Mouse (Mus musculus) heart, adult 2 months (tissue): ENCODE measurements around the gene Cuedc2. TPM values are rescaled to one million over a fixed set of nuclear protein-coding genes. Genes with fewer than 3 reads are reported as not detected.

ENCODE experiments used
- DNase-seq, 2 experiments: peaks; one replicate each; pipeline ENCODE4 v3.0.0; 2021
- H3K27ac ChIP-seq: fragments of 200-600 bp; 2 replicates; pipeline ENCODE4 v1.8.1; 2022
- H3K27me3 ChIP-seq: fragments of 200-500 bp; 2 replicates; pipeline ENCODE4 v1.6.1; 2012; ENCODE audit warnings: mild to moderate bottlenecking, low read length, inconsistent platforms, mixed read lengths; ENCODE audit not compliant: control insufficient read depth, insufficient read depth
- H3K36me3 ChIP-seq: fragments of 200-500 bp; 2 replicates; pipeline ENCODE4 v1.6.1; 2012; ENCODE audit warnings: low read length, inconsistent platforms; ENCODE audit not compliant: control insufficient read depth, insufficient read depth
- H3K4me1 ChIP-seq: fragments of 200-500 bp; 2 replicates; pipeline ENCODE4 v1.6.1; 2011; ENCODE audit warnings: low read length; ENCODE audit not compliant: control insufficient read depth, insufficient read depth
- H3K4me3 ChIP-seq: fragments of 200-600 bp; 2 replicates; pipeline ENCODE4 v1.8.1; 2022
- H3K79me2 ChIP-seq: fragments of 200-500 bp; replicated peaks from 2 replicates; pipeline ENCODE4 v1.6.1; 2012; ENCODE audit warnings: mild to moderate bottlenecking, inconsistent platforms, low read length, moderate library complexity, mixed read lengths; ENCODE audit not compliant: control insufficient read depth, insufficient read depth
- H3K9ac ChIP-seq: fragments of 200-500 bp; 2 replicates; pipeline ENCODE4 v1.6.1; 2012; ENCODE audit warnings: low read depth, mild to moderate bottlenecking, control low read depth, inconsistent platforms, low read length, mixed read lengths
- CTCF ChIP-seq: fragments of 200-600 bp; IDR thresholded peaks from 2 replicates; pipeline ENCODE4 v1.8.1; 2022; ENCODE audit warnings: antibody characterized with exemption, mild to moderate bottlenecking, moderate library complexity
- EP300 ChIP-seq: fragments of 200-500 bp; IDR thresholded peaks from 2 replicates; pipeline ENCODE4 v1.6.1; 2011; ENCODE audit warnings: low read depth, low read length, control low read depth; ENCODE audit not compliant: insufficient read depth
- POLR2A ChIP-seq: fragments of 200-500 bp; IDR thresholded peaks from 2 replicates; pipeline ENCODE4 v1.6.1; 2011; ENCODE audit warnings: mild to moderate bottlenecking, low read depth, low read length, control low read depth; ENCODE audit not compliant: insufficient read depth
- WGBS: fragments of 180-500 bp; shearing (Covaris S2); methylation state at CpG from one replicate; pipeline ENCODE4 v1.1.7; 2018; 5-methylcytosine and 5-hydroxymethylcytosine counted together
- intact Hi-C: fragments of 180-260 bp; cut with DNase I; formaldehyde crosslinking; loops from one replicate; pipeline ENCODE4 v1.15.1; 2025
- polyA plus RNA-seq: library from polyadenylated mRNA; depleted of rRNA; stranded (reverse); fragments of >200 nt; gene quantifications from 2 replicates; pipeline ENCODE4 v1.2.3, GENCODE M21; 2012
- total RNA-seq, 2 experiments: library from RNA; stranded (reverse); gene quantifications; 2 replicates each; pipeline ENCODE4 v1.2.3; 2021

Cuedc2 gene
- total and polyA plus RNA-seq, 3 experiments, result 58.7 to 91.3 (median 79.8) TPM

GRCm38 (mm10) chr19:46347146-46347545 lies 8.6 kb upstream of the Cuedc2 start:
- H3K27me3 ChIP-seq, result no peaks in the 10 kb centered on the region
- H3K36me3 ChIP-seq, result no peaks in the 10 kb centered on the region
- no peak overlapping the region for H3K4me3 ChIP-seq
- H3K79me2 ChIP-seq, result no peaks in the 10 kb centered on the region
- no peak for TF ChIP-seq EP300
- no peak for TF ChIP-seq POLR2A
- TF ChIP-seq CTCF, result no peak
- no peaks in the 10 kb centered on the region for H3K4me1 ChIP-seq
- no peak overlapping the region for H3K27ac ChIP-seq
- H3K9ac ChIP-seq, result no peak overlapping the region
- intact Hi-C loops, result no loop called here
- WGBS, result 93% methylated on average over 1 of the region's 1 CpGs
- DNase-seq, result no peak

- 31% methylated on average over 7 of the region's 7 CpGs for WGBS
- no peaks in the 10 kb centered on the region for H3K36me3 ChIP-seq
- intact Hi-C loops, result no loop called here
- no peaks in the 10 kb centered on the region for H3K27me3 ChIP-seq
- DNase-seq, result no peak
- H3K79me2 ChIP-seq, result no peaks in the 10 kb centered on the region
- no peak overlapping the region for H3K9ac ChIP-seq
- no peak for TF ChIP-seq CTCF
- no peak for TF ChIP-seq EP300
- TF ChIP-seq POLR2A, result no peak
- H3K4me3 ChIP-seq, result no peak overlapping the region
- H3K27ac ChIP-seq, result no peak overlapping the region
- H3K4me1 ChIP-seq, result no peaks in the 10 kb centered on the region
Measured at GRCm38 (mm10) chr19:46344710-46345419, 6.4 kb upstream of the Cuedc2 start.

GRCm38 (mm10) chr19:46339287-46339971 lies 927 bp upstream of the Cuedc2 start:
- Histone ChIP-seq H3K27ac (peak overlapping the region; percentile 84), H3K4me1 (peaks cover 7% of the 10 kb centered on the region), H3K4me3 (no peak overlapping the region), H3K79me2 (no peaks in the 10 kb centered on the region; the same call in 1 of the 2 replicates), H3K27me3 (no peaks in the 10 kb centered on the region), H3K9ac (no peak overlapping the region; the same call in 1 of the 2 replicates), H3K36me3 (no peaks in the 10 kb centered on the region)
- WGBS, result 51% methylated on average over 7 of the region's 7 CpGs
- intact Hi-C loops, result loop anchor here (1.0 to 2.0 kb wide), 3 partner anchors 17 to 103 kb away; partner anchors contain the start of gene Sufu
- TF ChIP-seq CTCF (no peak), POLR2A (peak; percentile 28; the same call in 1 of the 2 replicates)
- peak; percentile 66 to 74 for DNase-seq

GRCm38 (mm10) chr19:46338942-46339286 lies 412 bp upstream of the Cuedc2 start:
- peak overlapping the region; percentile 7; the same call in 1 of the 2 replicates for H3K4me3 ChIP-seq
- peaks cover 7% of the 10 kb centered on the region for H3K4me1 ChIP-seq
- 44% methylated on average over 6 of the region's 6 CpGs for WGBS
- H3K27ac ChIP-seq, result peak overlapping the region; percentile 84
- H3K27me3 ChIP-seq, result no peaks in the 10 kb centered on the region
- intact Hi-C loops, result loop anchor here (1.0 to 2.0 kb wide), 5 partner anchors 11 to 104 kb away; partner anchors contain the start of genes Fbxl15 and Sufu
- H3K9ac ChIP-seq, result peak overlapping the region; percentile 62
- H3K36me3 ChIP-seq, result no peaks in the 10 kb centered on the region
- TF ChIP-seq CTCF (no peak), POLR2A (no peak), EP300 (no peak)
- no peak for DNase-seq
- no peaks in the 10 kb centered on the region; the same call in 1 of the 2 replicates for H3K79me2 ChIP-seq

GRCm38 (mm10) chr19:46337719-46338330 lies 677 bp downstream of the Cuedc2 start:
- H3K4me3 ChIP-seq, result peak overlapping the region; percentile 57
- intact Hi-C loops, result loop anchor here (1.0 to 2.0 kb wide), 4 partner anchors 10 to 105 kb away; partner anchors contain the start of genes Fbxl15 and Sufu
- no peaks in the 10 kb centered on the region; the same call in 1 of the 2 replicates for H3K79me2 ChIP-seq
- TF ChIP-seq CTCF (no peak), POLR2A (no peak), EP300 (no peak)
- H3K9ac ChIP-seq, result peak overlapping the region; percentile 84
- peaks cover 7% of the 10 kb centered on the region for H3K4me1 ChIP-seq
- WGBS, result 37% methylated on average over 15 of the region's 15 CpGs
- DNase-seq, result no peak
- H3K27me3 ChIP-seq, result no peaks in the 10 kb centered on the region
- H3K27ac ChIP-seq, result peak overlapping the region; percentile 84
- H3K36me3 ChIP-seq, result no peaks in the 10 kb centered on the region
